Mouse (Mus musculus) liver, embryonic 16.5 days (tissue): ENCODE measurements around the gene Appl1. TPM values are rescaled to one million over a fixed set of nuclear protein-coding genes. Genes with fewer than 3 reads are reported as not detected.

ENCODE experiments used
- ATAC-seq: fragments of 200-750 bp; cut with Nextera tagmentation; 2 replicates; pipeline ENCODE4 v1.8.0; 2017; ENCODE audit warnings: low read depth, mild to moderate bottlenecking, moderate number of reproducible peaks, moderate library complexity
- H3K27ac ChIP-seq: fragments of 300-500 bp; sonication (generic); 2 replicates; pipeline ENCODE4 v1.5.1; 2014; ENCODE audit warnings: mild to moderate bottlenecking, low read length
- H3K27me3 ChIP-seq: fragments of 300-500 bp; sonication (generic); 2 replicates; pipeline ENCODE4 v1.6.1; 2014; ENCODE audit warnings: low read depth, low read length, mixed read lengths; ENCODE audit not compliant: control insufficient read depth, insufficient read depth
- H3K36me3 ChIP-seq: fragments of 300-500 bp; sonication (generic); 2 replicates; pipeline ENCODE4 v1.6.1; 2014; ENCODE audit warnings: mild to moderate bottlenecking; ENCODE audit not compliant: control insufficient read depth, insufficient read depth
- H3K4me1 ChIP-seq: fragments of 300-500 bp; sonication (generic); 2 replicates; pipeline ENCODE4 v1.6.1; 2014; ENCODE audit warnings: low read depth, low read length, mixed read lengths; ENCODE audit not compliant: control insufficient read depth
- H3K4me2 ChIP-seq: fragments of 300-500 bp; sonication (generic); 2 replicates; pipeline ENCODE4 v1.6.1; 2014; ENCODE audit warnings: low read depth, low read length, mixed read lengths
- H3K4me3 ChIP-seq: fragments of 300-500 bp; sonication (generic); 2 replicates; pipeline ENCODE4 v1.5.1; 2014; ENCODE audit warnings: low read depth, mild to moderate bottlenecking, low read length
- H3K9ac ChIP-seq: fragments of 300-500 bp; sonication (generic); 2 replicates; pipeline ENCODE4 v1.6.1; 2014; ENCODE audit warnings: low read depth, low read length
- H3K9me3 ChIP-seq: fragments of 300-500 bp; sonication (generic); replicated peaks from 2 replicates; pipeline ENCODE4 v1.6.1; 2016; ENCODE audit warnings: low read length; ENCODE audit not compliant: control insufficient read depth
- WGBS: fragments of 180-500 bp; shearing (Covaris S2); extraction: QIAGEN DNeasy Blood & Tissue Kit; methylation state at CpG from one replicate; pipeline ENCODE4 v1.1.7; 2014; ENCODE audit not compliant: insufficient replicate concordance; 5-methylcytosine and 5-hydroxymethylcytosine counted together
- polyA plus RNA-seq: library from polyadenylated mRNA; unstranded; fragments of >200 nt; fragmentation: Nextera tagmentation; extraction: Ambion mirVana; gene quantifications from 2 replicates; pipeline ENCODE4 v1.2.1, GENCODE M21; 2015

Gene Appl1
- polyA plus RNA-seq, 1 experiment from 2014 or later: 7.0 TPM

GRCm38 (mm10) chr14:26994211-26994741 is 23.2 kb upstream of the Appl1 start, which contains the start of gene Hesx1:
TSS of gene Hesx1 (plus strand) at chr14:26994416.
- no peak within 1 kb of the TSS for H3K27ac ChIP-seq
- no peaks in the 10 kb centered on the region for H3K9me3 ChIP-seq
- no peaks in the 10 kb centered on the region for H3K27me3 ChIP-seq
- H3K4me1 ChIP-seq: peaks cover 5% of the 10 kb centered on the region
- H3K36me3 ChIP-seq: no peaks in the 10 kb centered on the region
- WGBS: 2% methylated on average over 16 of the region's 16 CpGs
- ATAC-seq: peak; percentile 32; the same call in 1 of the 2 replicates
- peak within 1 kb of the TSS; percentile 29 for H3K4me3 ChIP-seq
- no peak within 1 kb of the TSS for H3K9ac ChIP-seq
- H3K4me2 ChIP-seq: peak within 1 kb of the TSS; percentile 48

- no peak overlapping the region for H3K27ac ChIP-seq
- WGBS: 30% methylated on average over 3 of the region's 3 CpGs
These were observed 22.4 kb upstream of the Appl1 start for GRCm38 (mm10) chr14:26993427-26993826.

GRCm38 (mm10) chr14:26991622-26992021 is 20.6 kb upstream of the Appl1 start:
- Histone ChIP-seq H3K27ac (no peak overlapping the region), H3K4me3 (no peak overlapping the region), H3K9me3 (no peaks in the 10 kb centered on the region), H3K27me3 (no peaks in the 10 kb centered on the region), H3K4me1 (peaks cover 5% of the 10 kb centered on the region), H3K36me3 (no peaks in the 10 kb centered on the region), H3K9ac (no peak overlapping the region), H3K4me2 (no peak overlapping the region)
- no peak for ATAC-seq
- WGBS: 70% methylated on average over 18 of the region's 18 CpGs

More at GRCm38 (mm10) chr14:26993427-26993826, 22.4 kb upstream of the Appl1 start:
- H3K4me2 ChIP-seq: no peak overlapping the region
- H3K4me1 ChIP-seq: peaks cover 5% of the 10 kb centered on the region
- H3K36me3 ChIP-seq: no peaks in the 10 kb centered on the region
- ATAC-seq: no peak
- no peak overlapping the region for H3K4me3 ChIP-seq
- no peak overlapping the region for H3K9ac ChIP-seq
- no peaks in the 10 kb centered on the region for H3K27me3 ChIP-seq
- H3K9me3 ChIP-seq: no peaks in the 10 kb centered on the region

GRCm38 (mm10) chr14:26988694-26989093 is 17.7 kb upstream of the Appl1 start:
- no peaks in the 10 kb centered on the region for H3K36me3 ChIP-seq
- H3K27ac ChIP-seq: no peak overlapping the region
- no peaks in the 10 kb centered on the region for H3K9me3 ChIP-seq
- no peak overlapping the region for H3K4me2 ChIP-seq
- ATAC-seq: no peak
- no peaks in the 10 kb centered on the region for H3K4me1 ChIP-seq
- 42% methylated on average over 2 of the region's 2 CpGs for whole genome bisulfite sequencing
- H3K27me3 ChIP-seq: no peaks in the 10 kb centered on the region
- no peak overlapping the region for H3K9ac ChIP-seq
- H3K4me3 ChIP-seq: no peak overlapping the region

GRCm38 (mm10) chr14:26982150-26982530 is 11.1 kb upstream of the Appl1 start:
- no peak overlapping the region for H3K27ac ChIP-seq
- 54% methylated on average over 5 of the region's 5 CpGs for WGBS
- no peak for ATAC-seq

GRCm38 (mm10) chr14:26981494-26982149 is 10.6 kb upstream of the Appl1 start:
- Histone ChIP-seq H3K4me2 (no peak overlapping the region), H3K9ac (no peak overlapping the region), H3K4me3 (no peak overlapping the region), H3K9me3 (no peaks in the 10 kb centered on the region), H3K36me3 (no peaks in the 10 kb centered on the region), H3K4me1 (no peaks in the 10 kb centered on the region), H3K27me3 (no peaks in the 10 kb centered on the region), H3K27ac (no peak overlapping the region)
- WGBS: 61% methylated on average over 5 of the region's 5 CpGs
- ATAC-seq: no peak

More at GRCm38 (mm10) chr14:26982150-26982530, 11.1 kb upstream of the Appl1 start:
- Histone ChIP-seq H3K4me2 (no peak overlapping the region), H3K9ac (no peak overlapping the region), H3K9me3 (no peaks in the 10 kb centered on the region), H3K27me3 (no peaks in the 10 kb centered on the region), H3K36me3 (no peaks in the 10 kb centered on the region), H3K4me3 (no peak overlapping the region), H3K4me1 (no peaks in the 10 kb centered on the region)

GRCm38 (mm10) chr14:26981021-26981420 is 10.0 kb upstream of the Appl1 start:
- Histone ChIP-seq H3K4me2 (no peak overlapping the region), H3K9ac (no peak overlapping the region), H3K9me3 (no peaks in the 10 kb centered on the region), H3K4me3 (no peak overlapping the region), H3K36me3 (no peaks in the 10 kb centered on the region), H3K4me1 (no peaks in the 10 kb centered on the region), H3K27ac (no peak overlapping the region), H3K27me3 (no peaks in the 10 kb centered on the region)
- no peak for ATAC-seq
- 77% methylated on average over 8 of the region's 8 CpGs for WGBS

GRCm38 (mm10) chr14:26979808-26980207 is 8.8 kb upstream of the Appl1 start:
- 61% methylated on average over 3 of the region's 3 CpGs for WGBS
- ATAC-seq: no peak
- no peaks in the 10 kb centered on the region for H3K36me3 ChIP-seq

GRCm38 (mm10) chr14:26977500-26977899 is 6.5 kb upstream of the Appl1 start:
- ATAC-seq: no peak
- 18% methylated on average over 2 of the region's 2 CpGs for WGBS
- H3K27me3 ChIP-seq: no peaks in the 10 kb centered on the region
- H3K36me3 ChIP-seq: no peaks in the 10 kb centered on the region
- no peak overlapping the region for H3K4me2 ChIP-seq
- no peak overlapping the region for H3K27ac ChIP-seq
- H3K4me1 ChIP-seq: no peaks in the 10 kb centered on the region
- H3K4me3 ChIP-seq: no peak overlapping the region
- no peak overlapping the region for H3K9ac ChIP-seq
- no peaks in the 10 kb centered on the region for H3K9me3 ChIP-seq

More at GRCm38 (mm10) chr14:26979808-26980207, 8.8 kb upstream of the Appl1 start:
- no peaks in the 10 kb centered on the region for H3K27me3 ChIP-seq
- H3K9me3 ChIP-seq: no peaks in the 10 kb centered on the region
- H3K4me3 ChIP-seq: no peak overlapping the region
- H3K9ac ChIP-seq: no peak overlapping the region
- no peak overlapping the region for H3K27ac ChIP-seq
- no peaks in the 10 kb centered on the region for H3K4me1 ChIP-seq
- H3K4me2 ChIP-seq: no peak overlapping the region
